Mouse (Mus musculus): ENCODE measurements around the gene Fbxl8. TPM values are rescaled to one million over a fixed set of nuclear protein-coding genes. Genes with fewer than 3 reads are reported as not detected.
A peak's percentile ranks its signal among the peaks of the same experiment; 100 is the strongest.

Gene Fbxl8
- polyA plus RNA-seq, 1 experiment from 2014 or later = 3.5 TPM

DNA sequence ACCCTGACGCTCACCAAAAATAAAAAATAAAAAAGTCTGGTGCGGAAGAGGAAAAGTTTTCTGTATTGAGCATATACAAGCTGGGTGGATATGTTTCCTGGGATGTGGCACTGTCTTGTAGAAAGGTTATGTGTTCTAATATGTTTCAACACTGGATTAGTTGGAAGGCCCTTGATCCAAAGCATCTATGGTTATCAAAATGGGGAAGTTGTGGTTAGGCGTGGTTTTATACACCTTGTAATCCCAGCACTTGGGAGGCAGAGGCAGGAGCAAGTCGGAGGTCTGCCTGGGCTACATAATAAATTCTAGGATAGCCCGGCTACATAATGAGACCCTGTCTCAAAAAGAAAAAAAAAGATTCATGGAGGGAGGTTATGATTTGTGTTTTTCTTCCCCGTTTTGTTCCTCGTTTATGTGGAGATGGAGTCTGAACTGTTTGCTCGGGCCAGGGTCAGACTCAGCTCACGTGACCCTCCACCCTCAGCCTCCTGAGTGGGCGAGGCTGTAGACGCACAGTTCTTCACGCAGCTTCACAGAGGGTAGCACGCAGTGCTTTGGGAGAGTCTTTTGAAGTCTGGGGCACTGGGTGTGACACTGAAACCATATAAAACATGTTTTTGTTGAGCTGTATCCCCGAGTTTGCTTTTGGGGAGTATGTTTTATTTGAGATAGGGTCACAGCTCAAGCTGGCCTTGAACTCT is 26.9 kb upstream of the Fbxl8 start:
- no peaks in the 10 kb centered on the region for H3K9me3 ChIP-seq (ENCODE audit: control insufficient read depth, low read length)
- ATAC-seq (ENCODE audit: low FRiP score, low TSS enrichment) = no peak
- H3K4me1 ChIP-seq (replicated peaks; ENCODE audit: control insufficient read depth, insufficient read depth) = no peaks in the 10 kb centered on the region
- DNase-seq (ENCODE audit: low spot score) = no peak
- no peak for TF ChIP-seq CTCF (IDR thresholded peaks at IDR 0.05; ENCODE audit: low read depth)
- TF ChIP-seq EP300 (optimal IDR thresholded peaks at IDR 0.05) = no peak
- H3K9ac ChIP-seq (ENCODE audit: low read length) = no peak overlapping the region
- H3K27ac ChIP-seq (replicated peaks) = no peak overlapping the region
- WGBS = 73% methylated on average over 14 of the region's 14 CpGs
- no peaks in the 10 kb centered on the region for H3K27me3 ChIP-seq (ENCODE audit: control insufficient read depth, insufficient read depth, low read length)
- peaks cover 4% of the 10 kb centered on the region for H3K36me3 ChIP-seq (ENCODE audit: control insufficient read depth, insufficient read depth, low read length)
- no peak overlapping the region for H3K4me2 ChIP-seq (replicated peaks; ENCODE audit: low read depth)
- H3K4me3 ChIP-seq (ENCODE audit: low read depth, low read length) = no peak overlapping the region

DNA sequence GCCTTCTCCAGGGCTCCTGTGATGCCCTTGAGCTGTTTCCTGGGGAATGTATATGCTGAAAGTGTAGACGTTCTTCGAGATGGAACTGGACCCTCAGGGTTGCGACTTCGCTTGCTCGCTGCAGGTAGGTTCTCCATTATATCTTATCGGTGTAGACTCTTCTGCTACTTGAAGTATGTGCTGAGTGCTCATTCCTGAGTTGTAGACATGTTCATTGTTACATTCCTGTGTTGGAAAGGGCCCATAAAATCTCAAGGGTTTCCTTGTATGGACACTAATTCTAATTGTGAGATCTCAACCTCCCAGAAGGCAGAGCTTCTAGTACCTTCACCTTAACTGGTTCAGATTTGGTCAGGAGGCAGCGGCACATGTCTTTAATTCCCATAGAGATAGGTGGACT is 23.4 kb upstream of the Fbxl8 start:
- 95% methylated on average over 7 of the region's 7 CpGs for WGBS
- no peak overlapping the region for H3K4me2 ChIP-seq (replicated peaks; ENCODE audit: low read depth)
- H3K27me3 ChIP-seq (ENCODE audit: control insufficient read depth, insufficient read depth, low read length) = no peaks in the 10 kb centered on the region
- H3K4me1 ChIP-seq (replicated peaks; ENCODE audit: control insufficient read depth, insufficient read depth) = no peaks in the 10 kb centered on the region
- H3K36me3 ChIP-seq (ENCODE audit: control insufficient read depth, insufficient read depth, low read length) = peaks cover 5% of the 10 kb centered on the region
- no peak overlapping the region for H3K27ac ChIP-seq (replicated peaks)
- no peak for DNase-seq (ENCODE audit: low spot score)
- no peak overlapping the region for H3K4me3 ChIP-seq (ENCODE audit: low read depth, low read length)
- ATAC-seq (ENCODE audit: low FRiP score, low TSS enrichment) = no peak
- no peak for TF ChIP-seq CTCF (IDR thresholded peaks at IDR 0.05; ENCODE audit: low read depth)
- no peak for TF ChIP-seq EP300 (optimal IDR thresholded peaks at IDR 0.05)
- no peak overlapping the region for H3K9ac ChIP-seq (ENCODE audit: low read length)
- H3K9me3 ChIP-seq (ENCODE audit: control insufficient read depth, low read length) = no peaks in the 10 kb centered on the region

DNA sequence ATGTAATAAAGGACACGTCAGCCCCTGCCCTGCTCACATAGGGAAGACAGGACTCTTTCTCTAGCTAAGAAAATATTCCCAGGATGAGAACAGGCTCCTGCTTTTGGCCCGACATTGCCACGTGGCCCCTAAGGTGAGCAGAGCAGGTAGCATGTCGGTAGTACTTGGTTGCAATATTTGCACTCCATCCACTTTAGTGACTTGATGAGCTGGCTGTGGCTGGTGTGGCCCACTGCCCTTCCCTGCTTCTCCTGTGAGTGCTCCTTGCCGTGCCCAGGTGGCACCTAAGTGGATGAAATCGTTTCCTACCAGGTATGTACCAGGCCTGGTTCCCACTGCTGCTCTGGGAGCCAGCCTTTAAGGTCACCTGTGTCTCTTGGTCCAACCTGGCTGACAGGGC is 12.5 kb upstream of the Fbxl8 start:
- WGBS = 88% methylated on average over 6 of the region's 6 CpGs
- peaks cover 29% of the 10 kb centered on the region for H3K36me3 ChIP-seq (ENCODE audit: control insufficient read depth, insufficient read depth, low read length)
- ATAC-seq (ENCODE audit: low FRiP score, low TSS enrichment) = no peak

DNA sequence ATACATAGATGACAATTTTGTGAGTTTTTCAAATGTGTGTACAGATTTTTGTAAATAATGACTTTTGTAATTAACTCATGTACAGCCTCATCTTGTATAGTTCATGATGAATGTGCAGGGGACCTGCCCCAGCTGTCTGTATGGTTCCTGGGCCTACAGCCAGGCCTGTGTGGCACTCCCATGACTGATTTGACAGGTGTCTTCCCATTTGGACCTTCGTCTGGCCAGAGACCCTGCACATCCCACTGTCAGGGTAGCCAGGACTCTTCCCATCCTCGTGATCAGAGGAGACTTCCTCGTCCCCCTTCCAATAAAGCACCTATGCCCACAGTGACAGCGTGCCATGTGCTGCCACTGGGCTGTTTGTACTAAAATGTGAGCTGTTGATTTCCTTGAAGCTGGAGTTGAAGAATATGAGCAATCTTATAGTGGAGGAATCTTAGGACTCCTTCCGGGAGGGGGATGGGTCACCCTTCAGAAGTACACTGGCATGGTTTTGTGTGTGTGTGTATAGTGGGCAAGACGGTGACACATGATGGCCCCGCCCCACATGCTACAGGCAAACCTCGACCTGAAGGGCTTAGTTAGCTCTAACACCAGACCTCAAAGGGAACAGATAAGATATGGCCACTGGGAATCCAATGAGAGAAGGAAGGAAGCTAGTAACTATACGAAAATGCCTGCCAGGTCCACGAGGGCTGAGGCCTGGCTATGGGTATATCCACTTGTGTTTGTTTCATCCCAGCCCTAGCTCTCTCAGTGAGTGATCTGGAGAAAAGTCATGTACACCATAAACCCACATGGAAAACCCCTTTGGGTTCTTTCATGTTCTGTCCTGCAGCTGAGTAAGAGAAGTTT is 11.5 kb upstream of the Fbxl8 start:
- peak; percentile 75 for ATAC-seq (ENCODE audit: low FRiP score, low TSS enrichment)
- H3K4me1 ChIP-seq (replicated peaks; ENCODE audit: control insufficient read depth, insufficient read depth) = peaks cover 5% of the 10 kb centered on the region; the same call in 1 of the 2 replicates
- peaks cover 22% of the 10 kb centered on the region for H3K36me3 ChIP-seq (ENCODE audit: control insufficient read depth, insufficient read depth, low read length)

More for the DNA sequence above, 12.5 kb upstream of the Fbxl8 start:
- no peak overlapping the region for H3K27ac ChIP-seq (replicated peaks)
- no peak overlapping the region for H3K4me3 ChIP-seq (ENCODE audit: low read depth, low read length)
- H3K4me2 ChIP-seq (replicated peaks; ENCODE audit: low read depth) = no peak overlapping the region
- peaks cover 5% of the 10 kb centered on the region; the same call in 1 of the 2 replicates for H3K4me1 ChIP-seq (replicated peaks; ENCODE audit: control insufficient read depth, insufficient read depth)
- no peak overlapping the region for H3K9ac ChIP-seq (ENCODE audit: low read length)
- H3K9me3 ChIP-seq (ENCODE audit: control insufficient read depth, low read length) = no peaks in the 10 kb centered on the region
- no peaks in the 10 kb centered on the region for H3K27me3 ChIP-seq (ENCODE audit: control insufficient read depth, insufficient read depth, low read length)
- TF ChIP-seq EP300 (optimal IDR thresholded peaks at IDR 0.05) (no peak), CTCF (IDR thresholded peaks at IDR 0.05; ENCODE audit: low read depth) (no peak)
- DNase-seq (ENCODE audit: low spot score) = no peak

DNA sequence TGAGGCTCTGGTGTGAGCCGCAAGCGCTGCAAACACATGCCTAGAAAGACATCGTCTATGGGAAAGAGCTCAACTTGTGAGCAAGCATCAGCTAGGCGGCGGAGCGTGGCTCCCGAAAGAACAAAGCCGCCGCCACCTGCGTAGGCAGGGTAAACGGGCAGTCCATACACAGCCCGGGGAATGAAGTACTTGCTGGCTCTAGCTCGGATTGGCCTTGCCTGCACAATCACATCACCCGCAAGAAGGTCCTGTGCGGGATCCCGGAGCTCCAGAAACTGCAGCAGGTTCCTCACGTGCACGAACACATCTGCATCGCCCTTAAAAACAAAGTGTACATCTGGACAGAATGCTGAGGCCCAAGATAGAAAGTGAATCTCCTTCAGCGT is 10.7 kb upstream of the Fbxl8 start:
- no peak overlapping the region; the same call in 1 of the 2 replicates for H3K27ac ChIP-seq (replicated peaks)
- peak overlapping the region; percentile 93 for H3K4me2 ChIP-seq (replicated peaks; ENCODE audit: low read depth)
- no peaks in the 10 kb centered on the region; the same call in 1 of the 2 replicates for H3K27me3 ChIP-seq (ENCODE audit: control insufficient read depth, insufficient read depth, low read length)
- no peak; the same call in 1 of the 2 replicates for ATAC-seq (ENCODE audit: low FRiP score, low TSS enrichment)
- no peaks in the 10 kb centered on the region for H3K9me3 ChIP-seq (ENCODE audit: control insufficient read depth, low read length)
- peaks cover 5% of the 10 kb centered on the region; the same call in 1 of the 2 replicates for H3K4me1 ChIP-seq (replicated peaks; ENCODE audit: control insufficient read depth, insufficient read depth)
- H3K9ac ChIP-seq (ENCODE audit: low read length) = peak overlapping the region; percentile 74
- H3K4me3 ChIP-seq (ENCODE audit: low read depth, low read length) = peak overlapping the region; percentile 69; the same call in 1 of the 2 replicates
- TF ChIP-seq EP300 (optimal IDR thresholded peaks at IDR 0.05) = no peak
- TF ChIP-seq CTCF (IDR thresholded peaks at IDR 0.05; ENCODE audit: low read depth) = no peak
- DNase-seq (ENCODE audit: low spot score) = peak; percentile 36
- H3K36me3 ChIP-seq (ENCODE audit: control insufficient read depth, insufficient read depth, low read length) = peaks cover 15% of the 10 kb centered on the region
- 38% methylated on average over 20 of the region's 20 CpGs for WGBS

More for the DNA sequence above, 11.5 kb upstream of the Fbxl8 start:
- Histone ChIP-seq H3K27me3 (ENCODE audit: control insufficient read depth, insufficient read depth, low read length) (no peaks in the 10 kb centered on the region), H3K4me2 (replicated peaks; ENCODE audit: low read depth) (no peak overlapping the region), H3K4me3 (ENCODE audit: low read depth, low read length) (no peak overlapping the region), H3K9ac (ENCODE audit: low read length) (no peak overlapping the region), H3K27ac (replicated peaks) (no peak overlapping the region), H3K9me3 (ENCODE audit: control insufficient read depth, low read length) (no peaks in the 10 kb centered on the region)
- TF ChIP-seq CTCF (IDR thresholded peaks at IDR 0.05; ENCODE audit: low read depth) (no peak), EP300 (optimal IDR thresholded peaks at IDR 0.05) (no peak)
- peak; percentile 72 for DNase-seq (ENCODE audit: low spot score)
- WGBS = 67% methylated on average over 10 of the region's 10 CpGs
